Mouse (Mus musculus): ENCODE data around the gene Rgs3. TPM values are rescaled to one million over a fixed set of nuclear protein-coding genes. Genes with fewer than 3 reads are reported as not detected.

Gene Rgs3
- total RNA-seq, 2 experiments from 2014 or later: 20.1 to 32.8 TPM

DNA sequence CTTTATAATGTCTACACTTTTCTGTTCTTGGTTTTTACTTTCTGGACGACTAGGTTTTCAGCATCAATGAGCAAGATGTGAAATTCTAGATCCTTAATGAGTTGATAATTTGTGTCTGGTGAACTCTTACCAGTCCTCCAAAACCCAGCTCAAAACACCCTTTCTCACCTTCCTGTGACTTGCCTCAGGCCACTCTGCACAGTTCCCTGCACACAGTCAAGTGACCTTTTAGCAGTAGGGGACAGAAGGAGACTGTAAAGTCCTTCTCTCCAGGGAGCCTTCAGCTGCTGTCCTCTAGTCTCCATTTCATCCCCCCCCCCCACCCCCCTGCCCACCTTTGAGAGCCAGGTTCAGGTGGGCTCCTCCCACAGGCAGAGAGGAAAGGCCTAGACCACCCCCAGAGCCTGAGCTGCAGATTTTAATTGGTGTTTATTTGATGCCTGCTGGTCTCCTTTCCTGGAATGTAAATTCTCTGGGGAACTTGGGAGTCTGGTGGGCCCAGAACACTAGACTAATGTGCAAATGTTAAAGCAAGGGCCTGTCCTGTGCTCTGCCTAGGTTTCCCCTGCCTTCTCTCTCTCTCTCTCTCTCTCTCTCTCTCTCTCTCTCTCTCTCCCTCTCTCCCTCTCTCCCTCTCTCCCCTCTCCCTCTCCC is 185.5 kb downstream of the Rgs3 start:
- DNase-seq: no peak

Other genes starting within 250 kb of the Rgs3 start
- gene Fkbp15, start 199.3 kb upstream of the Rgs3 start, total RNA-seq (2021): 10 to 100 TPM; 18.0 to 22.0 TPM
- 10 to 100 TPM; 12.4 to 16.6 TPM for gene Slc31a1, start 199.1 kb upstream of the Rgs3 start, total RNA-seq (2021)
- 10 to 100 TPM; 53.5 to 59.4 TPM for gene Cdc26, start 151.2 kb upstream of the Rgs3 start, total RNA-seq (2021)
- 10 to 100 TPM; 13.5 to 13.6 TPM for gene Prpf4, start 151.1 kb upstream of the Rgs3 start, total RNA-seq (2021)
- gene Rnf183, start 124.6 kb upstream of the Rgs3 start, total RNA-seq (2021): not detected
- gene Wdr31, start 89.0 kb upstream of the Rgs3 start, total RNA-seq (2021): under 1 TPM; 0.27 to 0.54 TPM
- under 1 TPM; 0.66 to 0.70 TPM for gene Bspry, start 79.8 kb upstream of the Rgs3 start, total RNA-seq (2021)
- 1 to 10 TPM; 3.9 to 6.2 TPM for gene Hdhd3, start 56.4 kb upstream of the Rgs3 start, total RNA-seq (2021)
- gene Alad, start 39.9 kb upstream of the Rgs3 start, total RNA-seq (2021): 10 to 100 TPM; 26.9 to 30.0 TPM
- gene Pole3, start 34.8 kb upstream of the Rgs3 start, total RNA-seq (2021): 10 to 100 TPM; 20.9 to 21.8 TPM
- gene 4933430I17Rik, start 34.5 kb upstream of the Rgs3 start, total RNA-seq (2021): under 1 TPM; 0.18 to 0.26 TPM

Measured in gastrocnemius, postnatal 10 days (tissue).